Mouse (Mus musculus) regulatory T cell (primary cell): ENCODE measurements around the gene Rpl41.
"Not testable (repeated sequence)": the region's sequence is repeated elsewhere in the genome, so short reads cannot be mapped to it uniquely, and the experiment has no call there.

Experiments
- in situ Hi-C: fragments of 300-600 bp; cut with MboI, MseI; formaldehyde crosslinking; loops from one replicate; pipeline ENCODE4 v1.15.1; 2025; ENCODE audit warnings: high pct_unique_total_duplicates

Rpl41 gene

GRCm38 (mm10) chr10:128525671-128526308 is 23.3 kb downstream of the Rpl41 start, which contains the start of gene Esyt1:
Gene Esyt1 (minus strand): TSS chr10:128525871.
- in situ Hi-C loops, result no loop called here

GRCm38 (mm10) chr10:128524732-128525662 is 24.1 kb downstream of the Rpl41 start:
- in situ Hi-C loops, result no loop called here

DNA sequence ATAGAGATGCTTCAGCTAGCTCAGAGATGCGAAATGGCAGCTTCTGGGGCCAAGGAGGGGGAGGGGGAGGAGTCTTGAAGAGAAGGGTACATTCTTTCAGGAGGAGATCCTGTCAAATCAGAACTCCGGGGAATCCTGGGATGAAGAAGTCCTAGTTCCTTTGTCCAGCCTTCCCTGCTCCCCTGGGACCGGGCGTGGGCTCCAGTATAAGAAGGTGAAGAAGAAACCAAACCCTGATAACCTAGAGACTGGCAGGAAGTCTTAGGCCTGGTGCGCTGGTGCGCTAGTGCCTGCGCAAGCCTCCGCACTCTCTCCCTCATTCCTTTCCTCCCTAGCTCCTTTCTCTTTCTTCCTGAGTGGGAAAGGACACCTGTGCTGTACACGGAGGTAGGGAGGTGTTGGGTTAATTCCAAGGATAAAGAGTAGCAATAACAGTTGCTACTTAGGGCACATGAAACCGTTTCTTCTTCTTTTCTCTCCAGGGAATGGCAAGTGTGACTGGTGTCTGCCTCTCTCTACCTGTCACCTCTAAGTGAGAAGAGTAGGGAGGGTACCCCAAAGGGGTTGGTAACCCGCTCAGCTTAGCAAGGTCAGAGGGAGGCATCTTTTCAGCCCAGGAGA is 24.9 kb downstream of the Rpl41 start:
- in situ Hi-C loops, result no loop called here

GRCm38 (mm10) chr10:128522351-128522750 is 26.8 kb downstream of the Rpl41 start:
- in situ Hi-C loops, result no loop called here

- in situ Hi-C loops, result no loop called here
Measured at GRCm38 (mm10) chr10:128520591-128520990, 28.5 kb downstream of the Rpl41 start.

DNA sequence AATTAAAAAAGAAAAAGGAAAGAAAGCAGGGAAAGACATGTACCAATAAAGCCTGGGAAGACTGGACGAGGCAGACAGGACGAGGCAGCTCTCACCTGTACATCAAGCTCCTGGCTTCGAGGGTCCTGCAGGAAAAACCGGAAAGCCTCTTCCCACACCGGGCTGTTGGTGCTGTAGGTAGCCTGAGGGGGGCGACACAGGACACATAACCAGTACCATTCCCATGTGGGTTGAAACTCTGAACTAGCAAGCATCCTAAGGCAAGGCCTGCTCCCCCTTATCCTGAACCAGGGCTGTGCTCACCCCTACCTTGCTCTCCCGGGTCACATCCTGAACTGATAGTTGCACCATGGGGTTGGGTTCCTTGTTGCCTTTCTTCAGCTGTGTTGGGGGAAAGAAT is 30.3 kb downstream of the Rpl41 start:
- in situ Hi-C loops, result no loop called here

- in situ Hi-C loops, result no loop called here
Measured at GRCm38 (mm10) chr10:128516677-128517076, 32.4 kb downstream of the Rpl41 start.

DNA sequence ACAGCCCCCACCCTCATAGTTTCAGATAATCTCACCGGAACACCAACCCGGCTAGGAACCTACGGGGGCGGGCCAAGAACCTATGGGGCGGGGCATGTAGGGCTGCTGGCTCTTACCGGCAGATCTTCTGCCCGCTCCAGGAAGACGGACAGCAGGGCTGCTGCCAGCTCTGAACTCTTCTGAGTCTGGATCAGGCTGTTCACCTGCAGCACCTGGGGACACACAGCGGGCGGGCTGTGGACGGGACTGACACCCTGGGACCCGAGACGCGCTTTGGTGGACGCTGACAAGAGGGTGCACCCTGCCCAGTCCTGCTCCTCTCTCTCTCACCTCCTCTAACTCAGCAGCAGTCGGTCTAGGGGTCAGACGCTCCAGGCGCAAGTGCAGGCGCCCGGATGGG is 33.1 kb downstream of the Rpl41 start:
- in situ Hi-C loops, result no loop called here

- in situ Hi-C loops, result no loop called here
Measured at GRCm38 (mm10) chr10:128515044-128515443, 34.1 kb downstream of the Rpl41 start.

GRCm38 (mm10) chr10:128511761-128512160 is 37.3 kb downstream of the Rpl41 start:
- in situ Hi-C loops, result no loop called here

DNA sequence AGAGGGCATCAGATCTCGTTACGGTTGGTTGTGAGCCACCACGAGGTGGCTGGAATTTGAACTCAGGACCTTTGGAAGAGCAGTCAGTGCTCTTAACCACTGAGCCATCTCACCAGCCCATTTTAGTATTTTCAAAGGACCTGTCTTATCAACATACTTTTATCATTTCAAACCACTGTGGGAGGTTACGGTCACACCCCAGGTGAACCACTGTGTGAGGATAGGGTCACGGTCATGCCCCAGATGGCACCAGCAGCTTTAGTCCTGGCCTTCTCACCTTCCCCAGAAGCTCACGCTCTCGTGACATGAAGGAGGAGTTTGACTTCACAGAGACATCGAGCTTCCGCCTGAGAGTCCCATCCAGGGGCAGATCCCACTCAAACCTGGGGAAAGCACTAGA is 37.9 kb downstream of the Rpl41 start:
- in situ Hi-C loops, result no loop called here

GRCm38 (mm10) chr10:128510301-128510700 is 38.8 kb downstream of the Rpl41 start:
- in situ Hi-C loops, result no loop called here

- in situ Hi-C loops, result no loop called here
Measured at GRCm38 (mm10) chr10:128509831-128510230, 39.3 kb downstream of the Rpl41 start.

DNA sequence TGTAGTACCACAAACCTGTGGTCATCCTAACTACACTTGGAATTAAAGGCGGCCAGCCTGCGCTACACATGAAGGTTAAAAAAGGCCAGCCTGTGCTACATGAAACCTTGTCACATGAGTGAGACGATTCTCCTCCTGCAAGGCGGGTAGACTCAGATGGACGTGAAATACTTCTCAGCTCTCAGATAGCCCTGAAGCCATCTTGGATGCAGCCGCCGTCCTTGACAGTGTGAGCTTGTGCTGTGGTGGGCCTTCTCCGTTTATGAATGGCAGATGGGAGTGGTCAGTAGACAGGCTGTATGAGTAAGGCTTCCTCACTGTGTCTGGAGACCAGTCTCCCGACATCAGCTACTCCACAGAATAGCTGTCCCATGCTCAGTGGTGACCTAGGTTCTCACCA is 39.9 kb downstream of the Rpl41 start:
- in situ Hi-C loops, result no loop called here

- in situ Hi-C loops, result no loop called here
Measured at GRCm38 (mm10) chr10:128508260-128508659, 40.8 kb downstream of the Rpl41 start.

DNA sequence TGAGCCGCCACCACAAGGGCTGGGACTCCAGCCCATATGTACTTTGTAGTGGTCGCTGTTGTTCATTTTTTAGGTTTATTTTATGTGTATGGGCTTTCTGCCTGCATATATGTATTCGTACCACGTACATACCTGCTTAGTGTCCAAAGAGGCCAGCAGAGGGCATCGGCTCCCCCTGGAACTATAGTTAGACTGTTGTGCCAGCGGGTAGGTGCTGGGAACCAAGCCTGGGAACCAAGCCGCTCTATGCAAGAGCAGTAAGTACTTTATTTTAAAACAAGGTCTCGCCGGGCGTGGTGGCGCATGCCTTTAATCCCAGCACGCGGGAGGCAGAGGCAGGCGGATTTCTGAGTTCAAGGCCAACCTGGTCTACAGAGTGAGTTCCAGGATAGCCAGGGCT is 43.1 kb downstream of the Rpl41 start:
- in situ Hi-C loops, result no loop called here

DNA sequence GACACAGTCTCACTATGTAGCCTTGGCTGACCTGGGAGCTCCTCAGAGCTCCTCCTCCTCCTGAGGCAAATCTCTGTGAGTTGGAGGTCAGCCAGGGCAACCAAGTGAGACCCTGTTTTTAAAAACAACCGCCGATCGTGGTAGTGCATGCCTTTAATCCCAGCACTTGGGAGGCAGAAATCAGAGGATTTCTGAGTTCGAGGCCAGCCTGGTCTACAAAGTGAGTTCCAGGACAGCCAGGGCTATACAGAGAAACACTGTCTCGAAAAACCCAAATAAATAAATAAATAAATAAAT is 43.8 kb downstream of the Rpl41 start:
- in situ Hi-C loops, result not testable (repeated sequence)

DNA sequence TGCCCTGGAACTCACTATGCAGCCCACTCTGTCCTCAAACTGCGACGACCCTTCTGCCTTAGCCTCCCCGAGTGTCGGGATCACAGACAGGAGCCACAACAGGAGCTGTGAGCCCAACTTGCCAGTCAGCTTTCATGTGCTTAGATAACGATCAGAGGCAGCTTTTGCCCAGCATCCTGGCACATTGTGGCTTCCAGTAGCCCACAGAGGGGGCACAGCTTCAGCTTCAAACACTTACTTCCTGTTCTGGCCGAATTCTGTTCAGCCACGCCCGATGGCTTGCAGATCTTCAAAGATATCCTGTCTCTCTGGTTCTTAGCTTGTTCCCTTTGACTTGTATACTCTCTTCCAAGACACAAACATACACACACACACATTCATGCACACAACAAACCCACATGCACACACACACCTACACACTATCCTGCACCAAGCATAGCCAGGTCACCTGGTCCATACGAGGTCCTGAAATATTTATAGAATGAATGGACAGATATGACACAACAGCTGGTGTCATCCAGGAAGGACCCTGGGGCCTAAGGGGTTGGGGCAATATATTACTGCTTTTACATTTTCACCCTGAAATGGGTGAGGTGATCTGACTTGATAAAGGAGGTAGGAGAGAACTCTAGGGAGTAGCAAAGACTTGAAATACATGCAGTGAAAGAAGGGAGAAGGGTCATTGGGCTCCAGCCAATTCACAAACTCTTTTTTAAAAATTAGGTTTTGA is 44.3 kb downstream of the Rpl41 start:
- in situ Hi-C loops, result no loop called here

GRCm38 (mm10) chr10:128504012-128504411 is 45.1 kb downstream of the Rpl41 start:
- in situ Hi-C loops, result no loop called here

DNA sequence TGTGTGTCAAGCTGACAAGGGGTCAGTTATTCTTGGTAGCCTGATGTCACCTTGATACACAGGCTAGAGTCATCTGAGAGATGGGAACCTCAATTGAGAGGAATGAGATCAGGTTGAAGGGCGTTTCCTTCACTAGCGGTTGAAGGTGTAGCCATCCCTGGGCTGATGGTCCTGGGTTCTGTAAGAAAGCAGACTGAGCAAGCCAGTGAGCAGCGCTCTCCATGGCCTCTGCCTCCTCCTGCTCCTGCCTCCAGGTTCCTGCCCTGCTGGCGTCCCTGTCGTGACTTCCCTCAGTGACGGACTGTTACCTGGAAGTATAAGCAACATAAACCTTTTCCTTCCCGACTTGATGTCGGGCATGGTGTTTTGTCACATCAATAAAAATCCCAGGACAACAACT is 45.6 kb downstream of the Rpl41 start:
- in situ Hi-C loops, result no loop called here

- in situ Hi-C loops, result no loop called here
Measured at GRCm38 (mm10) chr10:128502341-128502740, 46.8 kb downstream of the Rpl41 start.

- in situ Hi-C loops, result loop anchor here (10.0 kb wide), 1 partner anchor 824 kb away; no protein-coding TSS in a partner anchor
Measured at GRCm38 (mm10) chr10:128499116-128499671, 49.9 kb downstream of the Rpl41 start.
